Mouse (Mus musculus): ENCODE measurements around the gene Wfdc6a.

DNA sequence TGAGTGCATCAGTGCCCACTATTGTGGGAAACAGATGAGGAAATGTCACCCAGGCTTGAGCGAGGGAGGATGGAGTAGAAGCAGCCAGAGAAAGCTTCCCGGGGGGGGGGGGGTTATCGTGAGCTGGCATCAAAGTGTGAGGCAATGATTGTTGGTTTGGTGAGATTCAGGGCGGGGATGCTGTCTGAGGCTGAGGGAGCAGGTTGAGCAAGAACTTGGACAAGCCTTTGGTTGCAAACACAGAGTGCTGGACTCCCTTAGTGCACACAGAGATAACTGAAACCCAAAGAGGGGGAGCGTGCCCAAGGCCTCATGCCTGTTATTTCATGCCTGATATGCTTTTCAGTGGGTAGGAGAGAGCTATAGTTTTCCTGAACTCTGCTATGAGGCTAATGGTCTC is 17.8 kb downstream of the Wfdc6a start:
- no peak for TF ChIP-seq CTCF (IDR thresholded peaks at IDR 0.05; ENCODE audit: insufficient read depth, low read depth, low read length)
- no peak for TF ChIP-seq POLR2A (IDR thresholded peaks at IDR 0.05; ENCODE audit: insufficient read depth, low read depth, low read length)
